Mouse (Mus musculus): Measurements from ENCODE around the gene Zfp39. TPM values are rescaled to one million over a fixed set of nuclear protein-coding genes. Genes with fewer than 3 reads are reported as not detected.
A peak's percentile ranks its signal among the peaks of the same experiment; 100 is the strongest.

Zfp39 gene
- total RNA-seq, 1 experiment = 3.0 TPM

GRCm38 (mm10) chr11:58867039-58867953 lies 36.7 kb downstream of the Zfp39 start, which contains the start of gene 2810021J22Rik:
TSS of gene 2810021J22Rik (plus strand) at chr11:58867216.
- in situ Hi-C loops (cut with MboI; ENCODE audit: low sequenced_read_pairs in 2 of 2, unreplicated experiment in 2 of 2) = no loop called here
- DNase-seq (ENCODE audit: low read depth, low spot score) = peak; percentile 72
- no peaks in the 10 kb centered on the region for H3K9me3 ChIP-seq (ENCODE audit: control insufficient read depth, insufficient read depth, low read depth, low read length)
- TF ChIP-seq HCFC1 (IDR thresholded peaks at IDR 0.05; ENCODE audit: borderline replicate concordance, insufficient read depth, low read length) (peak; percentile 52; the same call in 1 of the 2 replicates), ZNF384 (IDR thresholded peaks at IDR 0.05; ENCODE audit: low read depth, low read length) (no peak)
- peaks cover 3% of the 10 kb centered on the region; the same call in 1 of the 2 replicates for H3K36me3 ChIP-seq (ENCODE audit: control insufficient read depth, insufficient read depth, low read length, poor library complexity, severe bottlenecking)
- H3K4me3 ChIP-seq (ENCODE audit: insufficient read depth in 1 of 2, low read depth in 1 of 2, low read length in 2 of 2, poor library complexity in 1 of 2, severe bottlenecking in 1 of 2) = peak within 1 kb of the TSS; percentile 83 to 85
- no peaks in the 10 kb centered on the region for H3K4me1 ChIP-seq (ENCODE audit: control insufficient read depth in 2 of 2, insufficient read depth in 2 of 2, low read length in 2 of 2, poor library complexity in 1 of 2)
- no peak within 1 kb of the TSS for H3K27ac ChIP-seq (ENCODE audit: insufficient read depth, low read depth, low read length, poor library complexity, severe bottlenecking)
- H3K9ac ChIP-seq (ENCODE audit: insufficient read depth, low read depth, low read length, poor library complexity, severe bottlenecking) = peak within 1 kb of the TSS; percentile 70

- no peak overlapping the region for H3K4me3 ChIP-seq (ENCODE audit: insufficient read depth in 1 of 2, low read depth in 1 of 2, low read length in 2 of 2, poor library complexity in 1 of 2, severe bottlenecking in 1 of 2)
- no peak for DNase-seq (ENCODE audit: low read depth, low spot score)
- H3K4me1 ChIP-seq (ENCODE audit: control insufficient read depth in 2 of 2, insufficient read depth in 2 of 2, low read length in 2 of 2, poor library complexity in 1 of 2) = no peaks in the 10 kb centered on the region
- H3K9me3 ChIP-seq (ENCODE audit: control insufficient read depth, insufficient read depth, low read depth, low read length) = no peaks in the 10 kb centered on the region
- TF ChIP-seq MAFK (IDR thresholded peaks at IDR 0.05; ENCODE audit: insufficient read depth, low read depth, low read length) (no peak), ZNF384 (IDR thresholded peaks at IDR 0.05; ENCODE audit: low read depth, low read length) (no peak), ZC3H11A (IDR thresholded peaks at IDR 0.05; ENCODE audit: borderline replicate concordance, low read depth, low read length) (no peak), CHD2 (IDR thresholded peaks at IDR 0.05; ENCODE audit: low read depth, low read length) (no peak), HCFC1 (IDR thresholded peaks at IDR 0.05; ENCODE audit: borderline replicate concordance, insufficient read depth, low read length) (no peak)
- no peak overlapping the region for H3K27ac ChIP-seq (ENCODE audit: insufficient read depth, low read depth, low read length, poor library complexity, severe bottlenecking)
- peaks cover 11% of the 10 kb centered on the region; the same call in 1 of the 2 replicates for H3K36me3 ChIP-seq (ENCODE audit: control insufficient read depth, insufficient read depth, low read length, poor library complexity, severe bottlenecking)
- no peak overlapping the region for H3K9ac ChIP-seq (ENCODE audit: insufficient read depth, low read depth, low read length, poor library complexity, severe bottlenecking)
- in situ Hi-C loops (cut with MboI; ENCODE audit: low sequenced_read_pairs in 2 of 2, unreplicated experiment in 2 of 2) = no loop called here
These were observed 43.3 kb downstream of the Zfp39 start for GRCm38 (mm10) chr11:58860744-58861143.

GRCm38 (mm10) chr11:58849731-58850130 lies 54.3 kb downstream of the Zfp39 start:
- H3K9me3 ChIP-seq (ENCODE audit: control insufficient read depth, insufficient read depth, low read depth, low read length) = no peaks in the 10 kb centered on the region
- no peak for TF ChIP-seq CHD2 (IDR thresholded peaks at IDR 0.05; ENCODE audit: low read depth, low read length)
- TF ChIP-seq ZC3H11A (IDR thresholded peaks at IDR 0.05; ENCODE audit: borderline replicate concordance, low read depth, low read length) = no peak
- no peak for TF ChIP-seq MAFK (IDR thresholded peaks at IDR 0.05; ENCODE audit: insufficient read depth, low read depth, low read length)
- TF ChIP-seq ZNF384 (IDR thresholded peaks at IDR 0.05; ENCODE audit: low read depth, low read length) = no peak
- no peak for TF ChIP-seq HCFC1 (IDR thresholded peaks at IDR 0.05; ENCODE audit: borderline replicate concordance, insufficient read depth, low read length)
- H3K36me3 ChIP-seq (ENCODE audit: control insufficient read depth, insufficient read depth, low read length, poor library complexity, severe bottlenecking) = peaks cover 4% of the 10 kb centered on the region; the same call in 1 of the 2 replicates
- no peak overlapping the region for H3K27ac ChIP-seq (ENCODE audit: insufficient read depth, low read depth, low read length, poor library complexity, severe bottlenecking)
- H3K9ac ChIP-seq (ENCODE audit: insufficient read depth, low read depth, low read length, poor library complexity, severe bottlenecking) = no peak overlapping the region
- no peak for DNase-seq (ENCODE audit: low read depth, low spot score)
- in situ Hi-C loops (cut with MboI; ENCODE audit: low sequenced_read_pairs in 2 of 2, unreplicated experiment in 2 of 2) = no loop called here
- H3K4me3 ChIP-seq (ENCODE audit: insufficient read depth in 1 of 2, low read depth in 1 of 2, low read length in 2 of 2, poor library complexity in 1 of 2, severe bottlenecking in 1 of 2) = no peak overlapping the region
- no peaks in the 10 kb centered on the region for H3K4me1 ChIP-seq (ENCODE audit: control insufficient read depth in 2 of 2, insufficient read depth in 2 of 2, low read length in 2 of 2, poor library complexity in 1 of 2)

- peak overlapping the region; percentile 72 to 90 for H3K4me3 ChIP-seq (ENCODE audit: insufficient read depth in 1 of 2, low read depth in 1 of 2, low read length in 2 of 2, poor library complexity in 1 of 2, severe bottlenecking in 1 of 2)
- H3K36me3 ChIP-seq (ENCODE audit: control insufficient read depth, insufficient read depth, low read length, poor library complexity, severe bottlenecking) = no peaks in the 10 kb centered on the region
- no peak for DNase-seq (ENCODE audit: low read depth, low spot score)
- no peak overlapping the region for H3K27ac ChIP-seq (ENCODE audit: insufficient read depth, low read depth, low read length, poor library complexity, severe bottlenecking)
- in situ Hi-C loops (cut with MboI; ENCODE audit: low sequenced_read_pairs in 2 of 2, unreplicated experiment in 2 of 2) = no loop called here
- no peak for TF ChIP-seq CHD2 (IDR thresholded peaks at IDR 0.05; ENCODE audit: low read depth, low read length)
- TF ChIP-seq ZNF384 (IDR thresholded peaks at IDR 0.05; ENCODE audit: low read depth, low read length) = no peak
- no peak for TF ChIP-seq MAFK (IDR thresholded peaks at IDR 0.05; ENCODE audit: insufficient read depth, low read depth, low read length)
- no peak for TF ChIP-seq HCFC1 (IDR thresholded peaks at IDR 0.05; ENCODE audit: borderline replicate concordance, insufficient read depth, low read length)
- TF ChIP-seq ZC3H11A (IDR thresholded peaks at IDR 0.05; ENCODE audit: borderline replicate concordance, low read depth, low read length) = no peak
- peak overlapping the region; percentile 70; the same call in 1 of the 2 replicates for H3K9ac ChIP-seq (ENCODE audit: insufficient read depth, low read depth, low read length, poor library complexity, severe bottlenecking)
- no peaks in the 10 kb centered on the region for H3K9me3 ChIP-seq (ENCODE audit: control insufficient read depth, insufficient read depth, low read depth, low read length)
- no peaks in the 10 kb centered on the region for H3K4me1 ChIP-seq (ENCODE audit: control insufficient read depth in 2 of 2, insufficient read depth in 2 of 2, low read length in 2 of 2, poor library complexity in 1 of 2)
These were observed 56.4 kb downstream of the Zfp39 start for GRCm38 (mm10) chr11:58847636-58848035.
